Mouse (Mus musculus) adipocyte (in vitro differentiated cells): ENCODE measurements around the gene Mapk1.
"Not testable (repeated sequence)": the region's sequence is repeated elsewhere in the genome, so short reads cannot be mapped to it uniquely, and the experiment has no call there.

ENCODE experiments used
- DNase-seq: peaks from one replicate; pipeline ENCODE4 v3.0.0-alpha.2; 2016; ENCODE audit warnings: low spot score

Mapk1 gene

DNA sequence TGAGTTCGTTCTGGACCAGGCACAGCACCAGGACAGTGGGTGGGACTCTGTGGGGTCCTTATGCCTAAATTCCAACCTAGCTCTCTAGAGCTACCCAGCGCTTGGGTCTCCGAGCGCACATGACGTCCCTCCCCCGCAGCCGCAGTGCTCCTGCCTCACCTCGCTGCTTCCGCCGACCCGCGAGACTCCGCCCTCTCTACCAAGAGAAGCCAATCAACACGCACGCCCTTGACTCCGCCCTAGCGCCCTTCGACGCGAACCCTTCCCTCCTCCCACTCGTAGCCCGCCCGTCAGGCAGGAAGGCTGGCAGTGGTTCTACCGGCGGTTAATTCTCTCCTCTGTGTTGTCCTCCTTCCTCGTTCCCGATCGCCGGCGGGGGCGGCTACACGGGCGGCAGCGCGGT lies at the start of gene Mapk1:
TSS of gene Mapk1 (plus strand) at position 252 of the 403 bp plus-strand sequence.
- peak; percentile 98 for DNase-seq

DNA sequence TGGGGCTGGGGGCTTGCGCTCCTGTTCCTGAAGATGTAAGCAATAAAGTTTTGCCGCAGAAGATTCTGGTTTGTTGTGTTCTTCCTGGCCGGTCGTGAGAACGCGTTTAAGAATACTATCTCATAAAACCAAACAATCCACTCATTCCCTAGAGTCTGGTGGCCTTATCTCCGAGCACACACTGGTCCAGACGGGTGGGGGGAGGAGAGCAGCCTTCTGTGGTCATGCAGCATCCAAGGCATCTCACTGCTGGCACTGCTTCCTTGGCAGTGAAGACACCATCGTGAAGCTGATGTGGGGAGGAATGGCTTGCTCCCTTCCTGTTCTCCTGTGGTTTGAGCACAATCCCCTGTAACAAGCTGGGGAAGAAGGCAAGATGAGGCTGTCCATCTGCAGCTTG lies 43.6 kb upstream of the Mapk1 start:
- DNase-seq: no peak

DNA sequence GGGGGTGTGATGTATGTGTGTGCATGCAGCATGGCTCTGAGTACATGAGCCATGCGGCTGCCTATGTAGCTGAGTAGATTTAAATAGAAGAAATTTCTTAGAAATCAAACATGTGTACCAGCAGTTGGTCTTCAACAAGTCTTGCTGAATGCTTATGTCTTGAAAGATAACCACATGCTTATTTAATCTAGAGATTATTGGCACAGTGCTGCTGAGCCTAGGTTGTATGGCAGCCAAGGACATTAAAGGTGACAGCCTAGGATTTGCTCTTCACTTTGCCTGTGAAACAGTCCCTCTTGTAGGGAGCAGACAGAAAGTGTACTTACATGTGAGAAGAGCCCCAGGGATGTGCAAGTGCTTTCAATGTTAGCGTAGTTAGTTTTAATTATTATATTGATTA lies 42.1 kb upstream of the Mapk1 start:
- no peak for DNase-seq

DNA sequence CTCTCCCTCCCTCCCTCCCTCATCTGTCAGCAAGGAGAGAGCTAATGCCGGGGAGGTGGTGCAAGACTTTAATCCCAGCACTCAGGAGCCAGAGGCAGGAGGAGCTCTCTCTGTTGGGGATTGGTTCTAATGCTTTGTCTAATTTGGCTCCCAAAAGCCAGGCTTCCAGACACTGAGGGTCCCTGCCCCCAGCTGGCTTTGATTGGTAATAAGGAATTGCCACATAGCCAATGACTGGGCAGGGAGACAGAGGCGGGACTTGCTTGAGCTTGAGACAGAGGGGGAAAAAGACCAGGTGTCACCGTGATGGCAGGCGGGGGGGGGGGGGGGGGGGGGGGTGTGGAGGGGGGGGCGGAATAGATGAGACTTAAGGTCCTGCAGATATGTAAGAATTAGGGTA lies 24.6 kb upstream of the Mapk1 start:
- DNase-seq: no peak

DNA sequence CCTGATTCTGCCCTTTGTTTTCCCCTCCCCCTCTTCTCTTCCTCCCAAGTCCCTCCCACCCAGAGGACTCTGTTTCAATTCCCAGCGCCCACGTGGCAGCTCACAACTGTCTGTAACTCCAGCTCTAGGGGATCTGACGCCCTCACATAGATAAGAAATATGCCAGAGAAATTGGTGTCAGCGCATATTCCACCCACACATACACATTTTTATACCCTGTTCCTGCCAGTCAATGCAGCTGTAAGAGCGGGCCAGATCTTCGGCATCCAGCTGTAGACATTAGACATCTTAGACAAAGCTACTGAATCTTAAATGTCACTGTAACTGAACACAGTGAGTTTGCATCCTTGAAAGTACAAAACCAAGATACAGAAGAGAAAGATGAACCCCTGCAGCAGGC lies 23.3 kb upstream of the Mapk1 start:
- DNase-seq: no peak

DNA sequence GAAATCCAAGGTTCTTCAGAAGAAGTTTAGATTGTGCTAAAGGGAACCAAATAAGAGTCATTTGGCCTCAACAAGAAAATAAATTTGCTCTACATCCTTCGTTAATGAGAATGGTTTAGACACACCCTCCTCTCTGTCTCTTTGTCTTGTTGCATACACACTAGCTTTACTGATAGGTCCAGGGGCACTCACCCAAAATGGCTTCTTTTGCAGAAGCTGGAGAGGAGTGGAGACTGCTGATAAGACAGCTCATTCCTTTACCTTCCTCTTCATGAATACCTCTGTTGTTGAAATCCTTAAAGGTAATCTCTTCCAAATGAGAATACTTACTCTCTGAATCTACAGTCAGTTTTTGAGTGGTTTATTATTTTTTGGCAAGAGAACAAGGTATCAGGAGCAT lies 18.0 kb upstream of the Mapk1 start:
- DNase-seq: no peak

DNA sequence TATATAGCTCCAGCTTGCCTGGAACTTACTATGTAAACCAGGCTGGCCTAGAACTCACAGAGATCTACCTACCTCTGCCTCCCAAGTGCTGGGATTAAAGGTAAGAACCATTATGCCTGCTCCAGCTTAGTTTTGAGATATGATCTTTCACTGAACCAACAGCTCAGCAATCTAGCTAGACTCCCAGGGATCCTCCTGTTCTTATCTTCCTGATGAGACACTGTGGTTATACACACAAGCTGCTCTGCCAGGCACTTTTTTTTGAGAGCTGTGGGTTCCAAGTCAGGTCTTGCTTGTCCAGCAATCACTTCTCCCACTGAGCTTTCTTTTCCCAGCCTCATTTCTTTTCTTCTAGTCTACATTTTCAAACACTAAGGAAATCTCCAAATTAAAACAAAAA lies 16.9 kb upstream of the Mapk1 start:
- no peak for DNase-seq

DNA sequence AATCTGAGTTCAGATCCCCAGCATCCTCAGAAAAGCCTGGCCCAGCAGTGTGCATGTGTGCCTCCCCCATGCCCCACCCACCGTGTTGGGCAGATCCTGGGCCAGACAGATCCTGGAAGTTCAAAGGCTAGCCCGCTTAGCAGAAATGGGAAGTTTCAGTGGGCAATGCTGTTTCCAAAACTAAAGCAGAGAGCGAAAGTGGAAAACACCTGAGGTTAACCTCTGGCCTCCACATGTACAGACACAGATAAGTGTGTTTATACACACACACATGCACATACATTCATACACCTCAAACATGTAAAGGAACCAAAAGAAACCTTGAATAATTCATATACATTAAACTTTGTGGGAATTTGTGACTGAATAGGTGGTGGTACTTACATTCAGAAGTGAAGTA lies 5.1 kb upstream of the Mapk1 start:
- no peak for DNase-seq

DNA sequence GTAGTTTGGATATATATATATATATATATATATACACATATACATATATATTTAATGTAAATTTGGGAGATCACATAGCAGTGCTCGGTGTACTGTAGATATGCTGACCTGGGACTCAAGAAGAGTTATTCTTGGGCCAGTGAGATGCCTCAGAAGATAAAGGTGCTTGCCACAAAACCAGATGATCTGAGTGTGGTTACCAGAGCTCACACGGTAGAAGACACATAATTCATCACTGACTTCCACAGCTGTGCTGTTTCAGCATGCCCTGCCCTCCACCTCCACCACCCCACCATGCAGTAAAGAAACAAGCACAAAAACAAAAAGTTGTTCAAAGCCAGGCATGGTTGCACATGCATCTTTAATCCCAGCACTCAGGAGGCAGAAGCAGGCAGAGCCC lies 4.4 kb upstream of the Mapk1 start:
- DNase-seq: no peak

DNA sequence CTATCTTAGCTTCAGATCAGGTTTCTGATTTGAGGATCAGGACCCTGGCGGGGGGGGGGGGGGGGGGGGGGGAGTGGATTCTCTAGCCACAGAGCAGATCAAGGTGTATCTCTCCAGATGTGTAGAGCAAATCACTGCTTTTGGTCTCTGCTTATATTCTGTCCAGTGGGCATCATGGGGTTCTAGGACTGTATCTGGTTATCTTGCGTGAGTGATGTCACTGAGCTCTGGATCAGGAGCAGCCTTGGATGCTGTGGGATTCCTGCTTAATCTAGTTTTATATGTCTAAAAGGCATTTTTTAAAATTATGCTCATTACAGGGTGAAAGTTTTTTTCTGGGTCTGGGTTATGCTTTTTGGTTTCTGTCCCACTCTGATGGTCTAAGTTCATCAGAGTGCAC lies 546 bp upstream of the Mapk1 start:
- DNase-seq: no peak

DNA sequence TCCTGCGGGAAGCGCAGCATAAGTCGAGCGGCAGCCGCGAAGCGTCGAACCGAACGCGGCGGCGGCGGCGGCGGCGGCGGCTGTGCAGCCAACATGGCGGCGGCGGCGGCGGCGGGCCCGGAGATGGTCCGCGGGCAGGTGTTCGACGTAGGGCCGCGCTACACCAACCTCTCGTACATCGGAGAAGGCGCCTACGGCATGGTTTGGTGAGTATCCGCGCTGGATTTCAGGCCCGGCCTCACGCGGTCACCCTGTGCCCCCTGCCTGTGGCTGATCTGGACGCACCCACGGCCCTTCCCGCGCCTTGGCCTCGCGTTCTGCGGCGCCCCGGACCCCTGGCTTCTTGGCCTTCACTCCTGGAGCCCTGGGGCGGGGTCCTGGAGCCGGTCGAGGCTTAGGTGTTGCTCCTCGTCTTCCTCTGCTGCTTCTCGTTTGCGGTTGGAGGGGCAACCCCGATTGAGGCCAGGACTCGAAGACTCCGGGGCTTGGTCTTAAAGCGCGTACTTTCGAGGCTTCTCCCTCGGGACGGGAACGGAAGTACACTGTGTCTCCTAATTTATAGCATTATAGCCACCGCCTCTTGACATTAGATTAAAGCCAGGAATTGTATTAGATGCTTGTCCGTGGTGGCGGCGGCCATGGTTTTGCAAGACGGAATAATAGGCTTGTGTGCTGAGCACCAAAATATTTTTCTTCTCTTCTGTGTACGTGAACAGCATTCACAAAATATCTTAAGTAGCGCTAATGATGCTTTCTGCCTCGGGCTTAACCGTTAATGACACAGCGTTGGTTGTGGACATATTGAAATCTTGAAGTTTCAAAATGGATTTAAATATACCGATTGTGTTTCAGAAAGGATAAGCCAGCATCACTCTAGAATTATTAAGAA lies 596 bp downstream of the Mapk1 start:
- DNase-seq: peak; percentile 65

DNA sequence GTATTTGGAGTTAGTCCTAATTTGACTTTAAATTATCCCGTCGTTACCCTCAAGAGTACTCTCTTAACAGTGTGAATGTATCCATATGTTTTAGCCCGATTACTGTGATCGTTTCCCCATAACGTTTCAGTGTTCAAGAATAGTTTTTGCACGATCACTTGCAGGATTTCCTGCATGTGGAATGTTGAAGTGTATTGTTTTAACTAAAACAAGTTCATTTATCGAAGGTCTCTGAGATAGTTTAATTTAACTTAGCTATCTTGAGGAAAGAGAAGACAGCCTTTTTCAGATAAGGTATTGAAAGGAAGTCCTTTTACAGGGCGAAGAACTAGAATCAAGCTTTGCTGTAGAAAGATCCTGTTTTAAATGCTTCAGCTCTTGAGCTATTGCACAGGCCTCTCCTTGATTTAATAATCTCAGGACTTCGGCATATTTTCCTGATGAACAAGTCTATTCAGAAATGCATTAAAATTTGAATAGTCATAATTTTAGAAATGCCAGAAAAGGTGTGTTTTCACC lies 1.3 kb downstream of the Mapk1 start:
- peak; percentile 17 for DNase-seq

DNA sequence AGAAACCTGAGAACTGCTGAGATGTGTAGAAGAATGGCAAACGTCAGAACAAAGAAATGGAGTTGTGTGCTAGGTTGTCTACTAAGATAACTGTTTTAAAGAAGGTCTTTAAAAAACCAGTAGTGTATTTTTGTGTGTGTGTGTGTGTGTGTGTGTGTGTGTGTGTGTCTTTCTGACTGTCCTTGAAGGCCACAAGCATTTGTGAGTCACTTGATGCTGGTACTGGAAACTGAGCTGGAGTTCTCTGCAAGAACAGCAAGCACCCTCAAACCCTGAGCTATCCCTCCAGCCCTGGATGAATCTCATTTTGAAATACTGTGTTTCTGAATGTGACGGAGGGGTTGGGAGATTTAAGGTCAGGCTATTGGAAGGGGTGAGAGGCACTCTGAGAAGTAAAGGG lies 4.1 kb downstream of the Mapk1 start:
- no peak for DNase-seq

DNA sequence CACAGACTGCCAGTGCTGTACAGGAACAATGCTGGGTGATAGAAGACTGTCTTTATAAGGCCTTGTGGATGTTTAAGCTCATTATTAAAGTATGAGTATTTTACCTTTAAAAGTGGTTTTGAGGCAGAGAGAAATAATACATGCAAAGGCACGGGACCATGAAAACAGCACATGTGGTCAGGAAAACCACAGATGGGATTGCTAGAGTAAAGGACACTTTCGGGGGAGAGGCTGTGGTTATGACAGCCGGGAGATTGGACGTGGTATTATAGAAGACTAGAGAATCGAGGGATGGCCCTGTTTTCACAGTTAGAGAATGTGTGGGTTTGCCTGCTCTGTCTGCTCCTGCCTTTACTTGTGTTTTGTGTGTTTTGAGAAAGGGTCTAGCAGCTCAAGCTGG lies 5.7 kb downstream of the Mapk1 start:
- no peak for DNase-seq

DNA sequence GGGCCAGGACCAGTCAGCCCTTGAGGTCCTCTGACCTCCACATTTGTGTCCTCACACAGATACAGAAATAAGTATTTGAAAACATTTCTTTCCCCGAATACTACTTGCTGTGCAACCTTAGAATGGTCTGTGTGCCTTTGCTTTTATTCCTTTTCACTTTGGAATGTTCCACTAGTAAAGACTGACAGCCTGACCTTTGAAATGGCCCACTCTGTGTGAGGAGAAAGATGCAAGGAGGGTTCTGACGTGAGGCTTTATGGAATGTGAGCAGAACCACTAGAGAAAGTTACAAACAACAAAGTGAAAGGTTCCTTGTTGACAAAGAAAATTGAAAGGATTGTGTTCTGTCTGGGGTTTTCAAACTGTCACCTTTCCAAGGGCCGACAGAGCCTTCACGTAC lies 6.8 kb downstream of the Mapk1 start:
- DNase-seq: no peak

DNA sequence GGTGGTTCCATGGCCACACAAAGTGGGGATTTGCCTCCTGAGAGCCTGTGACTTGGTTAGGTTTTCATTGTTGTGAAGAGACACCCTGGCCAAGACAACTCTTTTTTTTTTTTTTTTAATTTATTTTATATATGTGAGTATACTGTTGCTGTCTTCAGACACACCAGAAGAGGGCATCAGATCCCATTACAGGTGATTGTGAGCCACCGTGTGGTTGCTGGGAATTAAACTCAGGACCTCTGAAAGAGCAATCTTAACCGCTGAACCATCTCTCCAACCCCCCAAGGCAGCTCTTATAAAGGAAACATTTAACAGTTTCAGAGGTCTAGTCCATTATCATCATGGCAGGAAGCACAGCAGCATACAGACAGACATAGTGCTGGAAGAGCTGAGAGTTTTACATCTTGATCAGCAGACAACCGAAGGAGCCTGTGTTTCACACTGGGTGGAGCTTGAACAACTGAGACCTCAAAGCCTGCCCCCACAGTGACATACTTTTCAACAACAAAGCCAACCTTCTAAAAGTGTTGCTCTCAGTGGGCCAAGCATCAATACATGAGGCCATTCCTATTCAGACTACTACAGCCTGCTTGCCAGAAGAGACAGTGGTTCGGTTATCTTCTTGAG lies 11.4 kb downstream of the Mapk1 start:
- no peak for DNase-seq

DNA sequence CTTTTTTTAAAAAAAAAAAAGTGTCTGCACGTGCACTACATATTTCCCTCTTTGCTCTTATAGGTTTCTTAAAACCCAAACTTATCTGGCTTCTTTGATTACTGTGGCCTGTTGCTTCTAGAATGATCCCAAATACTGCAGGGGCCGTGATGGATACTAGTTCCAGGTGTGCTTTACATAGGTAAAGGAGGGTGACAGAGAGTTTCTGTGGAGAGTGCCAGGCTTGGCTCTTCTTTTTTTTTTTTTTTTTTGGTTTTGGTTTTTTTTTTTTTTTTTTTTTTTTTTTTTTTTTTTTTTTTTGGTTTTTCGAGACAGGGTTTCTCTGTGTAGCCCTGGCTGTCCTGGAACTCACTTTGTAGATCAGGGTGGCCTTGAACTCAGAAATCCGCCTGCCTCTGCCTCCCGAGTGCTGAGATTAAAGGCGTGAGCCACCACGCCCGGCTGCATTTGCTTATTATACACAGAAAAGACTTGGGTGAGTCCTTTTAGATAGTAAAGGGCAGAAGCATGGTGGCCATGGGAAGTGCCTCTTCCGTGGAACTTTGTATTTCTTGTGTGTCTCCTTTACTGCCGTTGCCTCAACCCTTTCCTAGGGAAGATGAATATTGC lies 13.0 kb downstream of the Mapk1 start:
- not testable (repeated sequence) for DNase-seq

DNA sequence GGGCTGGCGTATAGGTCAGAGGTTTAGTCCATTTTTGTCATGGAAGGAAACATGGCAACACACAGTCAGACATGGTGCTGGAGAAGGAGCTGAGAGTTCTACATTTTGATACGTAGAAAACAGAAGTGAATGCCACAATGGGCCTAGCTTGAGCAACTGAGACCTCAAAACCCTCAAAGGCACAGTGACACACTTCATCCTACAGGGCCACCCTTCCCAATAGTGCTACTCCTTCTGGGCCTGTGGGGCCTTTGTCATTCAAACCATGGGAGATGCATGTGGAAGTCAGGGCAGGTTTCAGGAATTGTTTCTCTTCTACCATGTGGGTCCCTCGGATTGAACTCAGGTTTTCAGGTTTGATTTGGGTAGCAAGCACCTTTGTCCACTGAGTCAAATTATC lies 17.9 kb downstream of the Mapk1 start:
- DNase-seq: no peak

DNA sequence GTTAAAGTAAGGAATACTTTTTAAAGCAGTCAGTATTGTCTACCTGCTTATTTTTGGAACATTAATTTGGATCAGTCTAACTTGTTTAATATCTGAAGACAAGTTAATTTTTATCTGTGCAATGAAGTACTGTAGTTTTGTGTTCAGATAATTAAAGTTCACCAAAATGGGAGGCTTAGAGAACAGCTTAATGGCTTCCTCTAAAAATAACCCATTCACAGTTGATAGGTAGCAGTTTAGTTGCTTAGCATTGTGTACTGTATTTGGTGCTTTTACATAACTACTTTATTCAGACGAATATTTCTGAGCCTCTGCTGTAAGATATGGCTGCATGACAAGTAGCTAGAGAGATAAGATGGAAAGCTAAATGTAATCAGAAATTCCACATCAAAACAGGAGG lies 23.9 kb downstream of the Mapk1 start:
- DNase-seq: no peak

DNA sequence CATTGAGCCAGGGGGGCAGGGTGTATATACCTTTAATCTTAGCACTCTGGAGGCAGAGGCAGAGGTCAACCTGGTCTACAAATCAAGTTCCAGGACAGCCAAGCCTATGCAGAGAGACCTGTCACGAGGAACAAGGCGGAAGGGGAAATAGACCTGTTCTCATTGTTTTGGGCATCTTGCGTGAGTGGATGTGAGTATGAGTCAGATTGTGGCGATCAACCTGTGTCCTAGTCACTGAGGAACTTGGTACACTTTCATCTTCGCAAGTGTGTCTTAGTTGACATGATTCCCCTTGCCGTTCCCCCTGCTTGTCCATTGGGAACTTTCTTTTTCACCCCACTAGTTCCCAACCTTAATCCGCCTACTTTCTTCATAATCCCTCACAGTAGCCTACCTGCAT lies 26.9 kb downstream of the Mapk1 start:
- no peak for DNase-seq

DNA sequence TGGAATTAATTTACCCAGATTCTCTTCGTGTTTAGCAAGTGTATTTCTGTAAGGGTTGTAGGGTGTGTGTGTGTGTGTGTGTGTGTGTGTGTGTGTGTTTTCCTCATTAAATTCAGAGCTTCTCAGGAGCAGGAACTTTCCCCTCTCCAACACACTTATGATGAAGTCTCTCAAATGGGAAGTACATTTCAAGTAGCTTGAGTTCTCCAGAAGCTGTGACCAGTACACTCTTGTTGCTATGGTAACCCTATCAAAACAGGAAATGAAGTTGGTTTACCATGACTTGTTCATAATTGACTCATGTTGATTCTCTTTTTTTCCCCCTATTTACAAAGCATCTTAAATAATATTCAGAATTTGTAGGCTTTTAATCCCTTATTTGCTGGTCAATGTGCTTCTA lies 29.4 kb downstream of the Mapk1 start:
- DNase-seq: no peak

DNA sequence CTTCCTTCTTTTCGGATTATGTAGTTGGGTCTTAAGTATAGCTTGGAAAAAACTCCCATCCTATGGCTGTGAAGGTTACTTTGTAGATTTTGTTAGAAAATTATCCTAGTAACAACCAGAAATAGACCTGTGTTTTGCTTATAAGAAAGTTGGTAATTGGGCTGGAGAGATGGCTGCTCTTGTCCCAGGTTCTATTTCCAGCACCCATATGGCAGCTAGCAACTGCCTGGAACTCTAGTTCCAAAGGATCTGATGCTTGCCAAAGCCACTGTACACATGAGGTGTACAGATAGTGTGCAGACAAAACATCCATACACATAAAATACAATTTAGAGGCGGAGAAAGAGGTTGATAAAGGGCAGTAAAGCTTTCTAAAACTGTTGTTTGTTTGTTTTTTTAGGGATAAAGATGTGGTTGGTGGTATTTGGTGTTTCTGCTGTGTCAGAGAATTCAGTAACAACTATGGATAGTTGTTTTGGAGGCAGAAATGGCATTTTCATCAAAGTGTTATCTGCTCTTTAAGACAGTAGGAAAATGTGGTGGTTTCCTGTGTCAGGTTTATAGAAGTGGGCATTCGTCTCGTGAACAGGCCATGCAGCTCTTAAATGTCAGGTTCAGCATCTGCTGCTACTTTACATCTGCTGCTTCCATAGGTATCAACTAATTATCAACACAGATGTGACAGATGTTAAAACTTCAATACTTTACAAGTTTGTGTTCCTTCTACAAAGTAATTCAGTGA lies 32.1 kb downstream of the Mapk1 start:
- DNase-seq: no peak
